Mouse (Mus musculus): ENCODE measurements around the gene Gas6. TPM values are rescaled to one million over a fixed set of nuclear protein-coding genes. Genes with fewer than 3 reads are reported as not detected.

Gene Gas6
- total and polyA plus RNA-seq, 3 experiments, result not detected

DNA sequence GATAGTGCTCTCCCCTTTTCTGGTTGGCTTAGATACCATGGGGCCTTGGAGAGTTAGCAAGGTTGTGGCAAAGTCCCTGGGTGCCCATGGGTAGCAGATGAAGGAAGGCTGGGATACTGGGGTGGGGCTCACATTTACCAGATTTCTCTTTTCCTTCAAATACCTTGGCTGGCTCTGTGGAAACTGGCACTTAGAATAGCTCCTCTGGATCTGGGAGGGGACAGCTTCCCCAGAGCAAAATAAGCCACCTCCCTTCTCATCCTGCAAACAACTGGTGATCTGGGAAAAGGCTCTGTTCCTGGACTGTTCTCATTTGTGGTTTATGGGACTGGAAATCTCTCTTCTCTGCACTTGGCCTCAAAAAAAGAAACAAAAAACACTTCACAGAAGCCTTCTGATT is 63.4 kb downstream of the Gas6 start:
- no peak for DNase-seq (ENCODE audit: low spot score)
- H3K27me3 ChIP-seq (ENCODE audit: insufficient read depth, low read length), result peaks cover 10% of the 10 kb centered on the region; the same call in 1 of the 2 replicates
- TF ChIP-seq TAL1 (conservative IDR thresholded peaks at IDR 0.05; ENCODE audit: low read depth, low read length) (no peak), GATA1 (IDR thresholded peaks at IDR 0.05; ENCODE audit: borderline replicate concordance, low read length) (no peak), CTCF (IDR thresholded peaks at IDR 0.05; ENCODE audit: low read depth, low read length) (no peak), GATA2 (IDR thresholded peaks at IDR 0.05; ENCODE audit: borderline replicate concordance, low read depth, low read length) (no peak), POLR2AphosphoS5 (IDR thresholded peaks at IDR 0.05; ENCODE audit: insufficient replicate concordance, low read depth, low read length) (no peak)
- no peaks in the 10 kb centered on the region for H3K9me3 ChIP-seq (replicated peaks)
- no peak overlapping the region for H3K4me3 ChIP-seq (ENCODE audit: low read depth, low read length)
- ATAC-seq (ENCODE audit: extremely low read depth, insufficient number of reproducible peaks, low FRiP score, poor library complexity, severe bottlenecking), result no peak
- H3K4me1 ChIP-seq (ENCODE audit: insufficient read depth, low read depth, low read length), result no peaks in the 10 kb centered on the region
- H3K36me3 ChIP-seq (replicated peaks), result no peaks in the 10 kb centered on the region

DNA sequence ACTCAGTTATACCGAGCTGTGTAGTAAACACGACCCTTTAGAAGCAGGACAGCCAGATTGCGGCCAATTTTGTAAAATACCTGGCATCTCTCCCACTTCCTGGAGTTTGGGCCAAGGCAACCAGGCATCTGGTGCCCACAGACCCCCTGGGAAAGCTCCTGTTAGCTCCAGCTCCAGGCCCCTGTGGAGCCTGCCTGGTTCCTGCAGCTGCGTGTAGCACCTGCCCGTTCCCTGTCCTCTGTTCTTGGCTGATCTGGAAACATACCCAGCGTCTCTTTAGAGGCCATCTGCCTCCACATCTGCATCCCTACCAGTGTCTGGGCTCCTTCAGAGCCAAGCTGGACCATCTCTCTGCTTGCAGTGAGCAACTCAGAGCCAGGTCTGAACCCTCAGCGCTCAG is 63.9 kb downstream of the Gas6 start:
- Histone ChIP-seq H3K4me3 (ENCODE audit: low read depth, low read length) (no peak overlapping the region), H3K9me3 (replicated peaks) (no peaks in the 10 kb centered on the region)
- ATAC-seq (ENCODE audit: extremely low read depth, insufficient number of reproducible peaks, low FRiP score, poor library complexity, severe bottlenecking), result no peak

DNA sequence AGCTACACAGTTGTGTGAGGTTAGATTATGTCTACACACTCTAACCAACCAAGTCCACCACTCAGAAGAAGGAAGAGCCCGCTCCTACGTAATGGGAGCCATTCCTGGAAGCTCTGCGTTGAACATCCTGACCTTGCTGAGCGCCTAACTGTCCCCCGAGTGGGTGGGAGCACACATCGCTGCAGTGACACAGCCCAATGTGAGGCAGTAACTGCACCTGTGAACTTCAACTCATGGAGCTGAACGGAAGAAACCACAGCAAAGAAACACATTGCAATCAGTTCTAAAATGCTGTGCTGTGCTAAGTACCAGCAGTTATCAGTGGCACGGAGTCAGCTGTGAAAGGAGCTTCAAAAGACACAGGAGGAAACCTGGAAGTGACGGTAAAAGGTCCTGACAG is 66.1 kb downstream of the Gas6 start:
- Histone ChIP-seq H3K4me1 (ENCODE audit: insufficient read depth, low read depth, low read length) (no peaks in the 10 kb centered on the region), H3K9me3 (replicated peaks) (no peaks in the 10 kb centered on the region), H3K4me3 (ENCODE audit: low read depth, low read length) (no peak overlapping the region), H3K27me3 (ENCODE audit: insufficient read depth, low read length) (peaks cover 5% of the 10 kb centered on the region; the same call in 1 of the 2 replicates), H3K36me3 (replicated peaks) (no peaks in the 10 kb centered on the region)
- TF ChIP-seq GATA1 (IDR thresholded peaks at IDR 0.05; ENCODE audit: borderline replicate concordance, low read length) (no peak), CTCF (IDR thresholded peaks at IDR 0.05; ENCODE audit: low read depth, low read length) (no peak), POLR2AphosphoS5 (IDR thresholded peaks at IDR 0.05; ENCODE audit: insufficient replicate concordance, low read depth, low read length) (no peak), TAL1 (conservative IDR thresholded peaks at IDR 0.05; ENCODE audit: low read depth, low read length) (no peak), GATA2 (IDR thresholded peaks at IDR 0.05; ENCODE audit: borderline replicate concordance, low read depth, low read length) (no peak)
- no peak for ATAC-seq (ENCODE audit: extremely low read depth, insufficient number of reproducible peaks, low FRiP score, poor library complexity, severe bottlenecking)
- DNase-seq (ENCODE audit: low spot score), result no peak

More for the DNA sequence above, 63.9 kb downstream of the Gas6 start:
- no peaks in the 10 kb centered on the region for H3K4me1 ChIP-seq (ENCODE audit: insufficient read depth, low read depth, low read length)
- DNase-seq (ENCODE audit: low spot score), result no peak
- TF ChIP-seq GATA2 (IDR thresholded peaks at IDR 0.05; ENCODE audit: borderline replicate concordance, low read depth, low read length), result no peak
- no peaks in the 10 kb centered on the region for H3K36me3 ChIP-seq (replicated peaks)
- H3K27me3 ChIP-seq (ENCODE audit: insufficient read depth, low read length), result peaks cover 8% of the 10 kb centered on the region; the same call in 1 of the 2 replicates

DNA sequence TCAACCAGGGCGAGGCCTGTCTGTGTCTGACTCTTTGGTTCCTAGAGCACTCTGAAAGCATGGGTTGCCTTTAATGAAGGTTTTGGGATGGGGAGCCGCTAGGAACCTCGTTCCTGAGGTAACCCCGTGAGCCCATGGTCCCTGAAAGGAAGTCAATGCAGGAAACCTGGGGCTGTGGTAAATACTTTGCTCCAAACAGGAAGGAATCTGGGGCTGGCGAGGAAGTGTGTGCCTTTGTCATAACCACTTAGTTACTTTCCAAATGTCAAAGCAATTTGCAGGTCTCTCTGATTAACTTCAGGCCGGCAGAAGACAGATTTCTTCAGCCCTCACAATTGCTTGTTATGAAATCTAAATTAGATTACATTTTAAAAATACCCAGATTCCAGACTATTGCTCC is 66.9 kb downstream of the Gas6 start:
- no peaks in the 10 kb centered on the region for H3K4me1 ChIP-seq (ENCODE audit: insufficient read depth, low read depth, low read length)
- DNase-seq (ENCODE audit: low spot score), result no peak
- peaks cover 5% of the 10 kb centered on the region; the same call in 1 of the 2 replicates for H3K27me3 ChIP-seq (ENCODE audit: insufficient read depth, low read length)
- H3K9me3 ChIP-seq (replicated peaks), result no peaks in the 10 kb centered on the region
- ATAC-seq (ENCODE audit: extremely low read depth, insufficient number of reproducible peaks, low FRiP score, poor library complexity, severe bottlenecking), result no peak
- TF ChIP-seq TAL1 (conservative IDR thresholded peaks at IDR 0.05; ENCODE audit: low read depth, low read length) (no peak), POLR2AphosphoS5 (IDR thresholded peaks at IDR 0.05; ENCODE audit: insufficient replicate concordance, low read depth, low read length) (no peak), GATA2 (IDR thresholded peaks at IDR 0.05; ENCODE audit: borderline replicate concordance, low read depth, low read length) (no peak), CTCF (IDR thresholded peaks at IDR 0.05; ENCODE audit: low read depth, low read length) (no peak)
- H3K36me3 ChIP-seq (replicated peaks), result no peaks in the 10 kb centered on the region
- no peak overlapping the region for H3K4me3 ChIP-seq (ENCODE audit: low read depth, low read length)

DNA sequence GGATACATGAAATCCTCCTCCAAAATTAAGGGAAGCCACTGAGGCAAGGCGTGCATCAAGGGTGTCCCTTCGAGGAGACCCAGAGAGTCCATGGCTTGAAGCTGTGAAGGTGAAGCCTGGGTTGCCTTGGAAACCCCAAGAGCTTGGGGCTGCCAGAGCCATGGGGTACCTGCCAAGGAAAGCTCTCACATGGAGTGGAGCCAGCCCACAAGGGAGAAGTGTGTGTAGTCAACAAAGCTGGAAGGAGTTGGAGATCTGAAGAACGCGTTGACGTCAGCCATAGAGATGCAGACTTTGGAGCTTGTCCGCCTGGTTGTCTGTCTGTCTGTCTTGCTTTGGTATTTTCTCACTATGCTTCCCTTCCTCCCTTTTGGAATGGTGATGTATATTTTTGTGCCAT is 73.3 kb downstream of the Gas6 start:
- DNase-seq (ENCODE audit: low spot score) (no peak), ATAC-seq (ENCODE audit: extremely low read depth, insufficient number of reproducible peaks, low FRiP score, poor library complexity, severe bottlenecking) (no peak)
- no peaks in the 10 kb centered on the region for H3K4me1 ChIP-seq (ENCODE audit: insufficient read depth, low read depth, low read length)
- no peaks in the 10 kb centered on the region for H3K9me3 ChIP-seq (replicated peaks)
- H3K4me3 ChIP-seq (ENCODE audit: low read depth, low read length), result no peak overlapping the region
- peaks cover 5% of the 10 kb centered on the region for H3K27me3 ChIP-seq (ENCODE audit: insufficient read depth, low read length)
- H3K36me3 ChIP-seq (replicated peaks), result no peaks in the 10 kb centered on the region
- no peak for TF ChIP-seq TAL1 (conservative IDR thresholded peaks at IDR 0.05; ENCODE audit: low read depth, low read length)
- TF ChIP-seq GATA1 (IDR thresholded peaks at IDR 0.05; ENCODE audit: borderline replicate concordance, low read length), result no peak
- no peak for TF ChIP-seq CTCF (IDR thresholded peaks at IDR 0.05; ENCODE audit: low read depth, low read length)
- no peak for TF ChIP-seq GATA2 (IDR thresholded peaks at IDR 0.05; ENCODE audit: borderline replicate concordance, low read depth, low read length)
- no peak for TF ChIP-seq POLR2AphosphoS5 (IDR thresholded peaks at IDR 0.05; ENCODE audit: insufficient replicate concordance, low read depth, low read length)

DNA sequence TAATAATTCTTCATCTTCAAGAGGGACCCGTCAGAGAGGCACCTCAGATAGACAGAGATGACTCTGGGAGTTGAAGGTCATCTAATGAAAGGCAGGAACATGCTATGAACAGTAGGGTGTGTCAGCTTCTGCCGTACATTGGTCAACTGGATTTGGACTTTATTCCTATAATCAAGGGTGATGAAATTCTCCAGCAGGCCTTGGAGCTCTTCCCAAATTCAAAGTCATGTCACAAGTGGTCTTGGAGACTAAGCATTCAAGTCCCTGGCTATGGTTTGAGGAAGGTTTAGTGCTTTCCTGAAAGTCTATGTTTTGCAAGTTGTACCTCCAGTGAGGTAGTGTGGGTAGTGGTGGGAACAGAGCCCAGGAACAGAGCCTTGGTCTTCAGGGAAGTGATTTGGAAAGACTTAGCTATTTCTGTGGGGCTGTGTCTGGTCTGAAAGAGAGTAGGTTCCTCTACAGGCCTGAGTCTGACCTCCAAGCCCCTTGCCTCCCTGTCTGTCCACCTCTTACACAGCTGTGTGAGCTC is 75.1 kb downstream of the Gas6 start:
- Histone ChIP-seq H3K27me3 (ENCODE audit: insufficient read depth, low read length) (peaks cover 12% of the 10 kb centered on the region), H3K4me3 (ENCODE audit: low read depth, low read length) (no peak overlapping the region), H3K4me1 (ENCODE audit: insufficient read depth, low read depth, low read length) (no peaks in the 10 kb centered on the region), H3K36me3 (replicated peaks) (no peaks in the 10 kb centered on the region), H3K9me3 (replicated peaks) (no peaks in the 10 kb centered on the region)
- ATAC-seq (ENCODE audit: extremely low read depth, insufficient number of reproducible peaks, low FRiP score, poor library complexity, severe bottlenecking), result no peak
- no peak for DNase-seq (ENCODE audit: low spot score)
- no peak for TF ChIP-seq CTCF (IDR thresholded peaks at IDR 0.05; ENCODE audit: low read depth, low read length)
- TF ChIP-seq POLR2AphosphoS5 (IDR thresholded peaks at IDR 0.05; ENCODE audit: insufficient replicate concordance, low read depth, low read length), result no peak
- no peak for TF ChIP-seq GATA2 (IDR thresholded peaks at IDR 0.05; ENCODE audit: borderline replicate concordance, low read depth, low read length)
- TF ChIP-seq GATA1 (IDR thresholded peaks at IDR 0.05; ENCODE audit: borderline replicate concordance, low read length), result no peak
- TF ChIP-seq TAL1 (conservative IDR thresholded peaks at IDR 0.05; ENCODE audit: low read depth, low read length), result no peak

Data from G1E (cell line).